Mouse (Mus musculus) liver, embryonic 14.5 days (tissue): ENCODE measurements around the gene Gm49486.

Experiments used
- CTCF ChIP-seq: IDR thresholded peaks from 2 replicates; pipeline ENCODE4 v1.5.1; 2016; ENCODE audit warnings: antibody characterized with exemption, low read depth, control low read depth
- EP300 ChIP-seq: IDR thresholded peaks from 2 replicates; pipeline ENCODE4 v1.6.1; 2016; ENCODE audit warnings: antibody characterized with exemption, low read depth

DNA sequence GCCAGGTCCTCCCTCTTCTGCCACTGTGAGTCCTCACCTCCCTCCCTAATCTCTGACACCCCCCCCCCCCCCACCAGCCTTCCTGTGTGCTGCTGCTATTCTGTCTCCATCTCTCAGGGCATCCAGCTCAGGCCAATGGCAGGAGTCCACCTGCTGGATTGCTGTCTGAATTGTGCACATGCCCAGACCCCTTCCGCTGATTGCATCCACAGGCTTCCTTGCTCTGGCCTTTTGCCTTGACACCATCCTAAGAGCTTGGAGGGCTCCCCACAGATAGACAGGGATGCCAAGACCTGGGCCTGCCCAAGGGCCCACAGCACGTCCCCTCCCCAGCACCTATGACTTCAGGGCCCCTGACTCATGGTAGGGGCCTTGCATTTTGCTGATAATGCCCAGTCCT is 18.8 kb upstream of the Gm49486 start:
- TF ChIP-seq CTCF (no peak), EP300 (no peak)
